19 mouse cellular contexts compared by ENCODE assay signal in the genomic region with DNA sequence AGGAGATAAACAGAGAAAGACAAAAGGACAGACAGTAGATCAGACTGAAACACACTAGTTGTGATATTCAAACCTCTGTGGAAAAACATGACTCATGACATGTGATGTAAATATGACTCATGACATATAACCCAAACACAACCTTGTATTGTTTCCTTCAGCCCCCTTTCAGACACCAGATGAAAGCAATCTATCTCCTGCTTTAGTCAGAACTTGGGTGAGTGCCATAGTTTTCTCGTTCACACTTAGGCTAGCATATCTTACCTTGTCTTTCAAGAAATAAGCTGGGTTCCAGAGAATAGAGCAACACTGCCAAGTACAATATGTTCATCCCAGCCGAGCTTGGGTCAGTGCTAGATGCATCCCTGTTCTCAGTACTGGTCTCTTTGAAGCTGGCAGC.
DNase-seq lines count a peak whose midpoint lies in the region; ATAC-seq and TF ChIP-seq lines count a peak whose summit lies in the region.
"Had no signal": no experiment of that assay in that cellular context is flagged by ENCODE, and none has a peak within 500 bp of the region (broad histone marks: within the 10 kb centered on the region; RNA-seq: fewer than 3 reads in every experiment).

No protein-coding gene starts in this region.

- H3K4me3 ChIP-seq in limb, embryonic 14.5 days (replicated peaks; ENCODE audit: low read length): no peak overlapping the region
- no peak overlapping the region for H3K4me3 ChIP-seq in limb, embryonic 10.5 days
- no peak overlapping the region for H3K4me3 ChIP-seq in forebrain, embryonic 14.5 days (ENCODE audit: low read depth, low read length)
- H3K4me3 ChIP-seq: embryonic facial prominence, embryonic 15.5 days; forebrain, embryonic 12.5 days; heart, embryonic 13.5 days; hindbrain, embryonic 13.5 days; lung, embryonic 15.5 days; midbrain, embryonic 10.5 days had no signal

- peak; percentile 54 for DNase-seq in adrenal gland, adult 2 months
- DNase-seq in adrenal gland, postnatal 36 days: no peak
- DNase-seq in limb, embryonic 14.5 days (ENCODE audit: low spot score): peak; percentile 5
- no peak for DNase-seq in limb, embryonic 10.5 days (ENCODE audit: low spot score)
- DNase-seq in 416B (ENCODE audit: low read depth): peak; percentile 67
- DNase-seq in adrenal gland, postnatal 10 days: peak; percentile 38
- no peak for DNase-seq in right cerebral cortex, postnatal 36 days (ENCODE audit: low spot score in 2 of 2)
- no peak for DNase-seq in forebrain, embryonic 14.5 days (ENCODE audit: low spot score)
- DNase-seq: cerebellum, adult 9-11 months; gastrocnemius, postnatal 36 days; layer of hippocampus, postnatal 36 days; right cerebral cortex, postnatal 25 days; thymus, adult 2 months had no signal

- ATAC-seq in limb, embryonic 14.5 days (ENCODE audit: low FRiP score, low read depth): no peak
- no peak for ATAC-seq in forebrain, embryonic 14.5 days

- H3K4me1 ChIP-seq in limb, embryonic 14.5 days (ENCODE audit: control insufficient read depth, insufficient read depth, low read length): peaks cover 3% of the 10 kb centered on the region; the same call in 1 of the 2 replicates
- no peaks in the 10 kb centered on the region for H3K4me1 ChIP-seq in limb, embryonic 10.5 days
- H3K4me1 ChIP-seq in forebrain, embryonic 14.5 days (ENCODE audit: control insufficient read depth, insufficient read depth, low read length): no peaks in the 10 kb centered on the region
- H3K4me1 ChIP-seq: embryonic facial prominence, embryonic 15.5 days; forebrain, embryonic 12.5 days; hindbrain, embryonic 13.5 days; lung, embryonic 15.5 days; midbrain, embryonic 10.5 days had no signal

- H3K4me2 ChIP-seq in limb, embryonic 14.5 days (replicated peaks; ENCODE audit: low read depth, low read length, severe bottlenecking): no peak overlapping the region
- H3K4me2 ChIP-seq in forebrain, embryonic 14.5 days (ENCODE audit: low read length): no peak overlapping the region
- H3K4me2 ChIP-seq: embryonic facial prominence, embryonic 15.5 days; forebrain, embryonic 12.5 days; heart, embryonic 13.5 days; hindbrain, embryonic 13.5 days; lung, embryonic 15.5 days had no signal

- no peak overlapping the region for H3K27ac ChIP-seq in limb, embryonic 14.5 days (replicated peaks; ENCODE audit: low read depth, low read length)
- H3K27ac ChIP-seq in limb, embryonic 10.5 days: no peak overlapping the region
- no peak overlapping the region for H3K27ac ChIP-seq in forebrain, embryonic 14.5 days (ENCODE audit: low read depth, low read length)
- H3K27ac ChIP-seq: embryonic facial prominence, embryonic 15.5 days; forebrain, embryonic 12.5 days; heart, embryonic 13.5 days; hindbrain, embryonic 13.5 days; lung, embryonic 15.5 days; midbrain, embryonic 10.5 days had no signal

- no peaks in the 10 kb centered on the region for H3K9me3 ChIP-seq in limb, embryonic 14.5 days (ENCODE audit: control insufficient read depth, low read length)
- no peaks in the 10 kb centered on the region for H3K9me3 ChIP-seq in limb, embryonic 10.5 days (replicated peaks)
- H3K9me3 ChIP-seq in forebrain, embryonic 14.5 days (replicated peaks; ENCODE audit: control insufficient read depth, low read length): no peaks in the 10 kb centered on the region
- H3K9me3 ChIP-seq: embryonic facial prominence, embryonic 15.5 days; forebrain, embryonic 12.5 days; heart, embryonic 13.5 days; hindbrain, embryonic 13.5 days; lung, embryonic 15.5 days; midbrain, embryonic 10.5 days had no signal

- no peaks in the 10 kb centered on the region for H3K36me3 ChIP-seq in limb, embryonic 14.5 days (ENCODE audit: control insufficient read depth, insufficient read depth, low read length)
- H3K36me3 ChIP-seq in limb, embryonic 10.5 days: no peaks in the 10 kb centered on the region
- H3K36me3 ChIP-seq in forebrain, embryonic 14.5 days (ENCODE audit: control insufficient read depth, insufficient read depth, low read length): no peaks in the 10 kb centered on the region
- H3K36me3 ChIP-seq: embryonic facial prominence, embryonic 15.5 days; forebrain, embryonic 12.5 days; heart, embryonic 13.5 days; hindbrain, embryonic 13.5 days; lung, embryonic 15.5 days; midbrain, embryonic 10.5 days had no signal

- WGBS in limb, embryonic 14.5 days: 62% methylated on average over 2 of the region's 2 CpGs
- 86% methylated on average over 2 of the region's 2 CpGs for WGBS in limb, embryonic 10.5 days
- WGBS in forebrain, embryonic 14.5 days: 58% methylated on average over 2 of the region's 2 CpGs

- no peak overlapping the region for H3K9ac ChIP-seq in limb, embryonic 14.5 days (ENCODE audit: low read depth, low read length, severe bottlenecking)
- H3K9ac ChIP-seq in forebrain, embryonic 14.5 days (ENCODE audit: low read length): no peak overlapping the region
- H3K9ac ChIP-seq: embryonic facial prominence, embryonic 15.5 days; forebrain, embryonic 12.5 days; heart, embryonic 13.5 days; hindbrain, embryonic 13.5 days; lung, embryonic 15.5 days had no signal

- H3K27me3 ChIP-seq in limb, embryonic 14.5 days (ENCODE audit: control insufficient read depth, insufficient read depth, low read length): no peaks in the 10 kb centered on the region
- H3K27me3 ChIP-seq in limb, embryonic 10.5 days (ENCODE audit: low read depth, poor library complexity, severe bottlenecking): no peaks in the 10 kb centered on the region
- no peaks in the 10 kb centered on the region for H3K27me3 ChIP-seq in forebrain, embryonic 14.5 days (replicated peaks; ENCODE audit: control insufficient read depth, insufficient read depth, low read length)
- H3K27me3 ChIP-seq: embryonic facial prominence, embryonic 15.5 days; forebrain, embryonic 12.5 days; hindbrain, embryonic 13.5 days had no signal

- TF ChIP-seq POLR2A in limb, embryonic 14.5 days (IDR thresholded peaks at IDR 0.05; ENCODE audit: borderline replicate concordance, extremely low read depth, insufficient read depth, insufficient read length): no peak

Comparison
In these comparisons a context has a peak if more than half of its experiments do, and no peak if none do; other contexts are left out.
1. DNase-seq: peak in adrenal gland, adult 2 months (single experiment), limb, embryonic 14.5 days (single experiment), 416B (single experiment) and adrenal gland, postnatal 10 days (single experiment); none in adrenal gland, postnatal 36 days (0 of 2), limb, embryonic 10.5 days (single experiment), right cerebral cortex, postnatal 36 days (0 of 2) and forebrain, embryonic 14.5 days (single experiment).